Mouse (Mus musculus) bone marrow, adult 2 months (tissue): ENCODE measurements around the gene Hist2h4.
A peak's percentile ranks its signal among the peaks of the same experiment; 100 is the strongest.

Experiments used
- CTCF ChIP-seq: fragments of 200-500 bp; IDR thresholded peaks from 2 replicates; pipeline ENCODE4 v1.5.1; 2011; ENCODE audit warnings: low read length, control low read depth; ENCODE audit not compliant: control insufficient read depth, insufficient read depth
- POLR2A ChIP-seq: fragments of 200-500 bp; IDR thresholded peaks from 2 replicates; pipeline ENCODE4 v1.6.1; 2011; ENCODE audit warnings: low read depth, mild to moderate bottlenecking, control low read depth, low read length, borderline replicate concordance; ENCODE audit not compliant: control insufficient read depth

GRCm38 (mm10) chr3:96277428-96277799 is 14.3 kb upstream of the Hist2h4 start:
- TF ChIP-seq POLR2A: no peak
- TF ChIP-seq CTCF: 0 out of 2 replicates have a peak, but pooled peaks have one; percentile 14
